Mouse (Mus musculus): ENCODE measurements around the gene Ifitm10. TPM values are rescaled to one million over a fixed set of nuclear protein-coding genes. Genes with fewer than 3 reads are reported as not detected.
A peak's percentile ranks its signal among the peaks of the same experiment; 100 is the strongest.

Gene Ifitm10
- polyA plus RNA-seq, 1 experiment: 10.8 TPM

DNA sequence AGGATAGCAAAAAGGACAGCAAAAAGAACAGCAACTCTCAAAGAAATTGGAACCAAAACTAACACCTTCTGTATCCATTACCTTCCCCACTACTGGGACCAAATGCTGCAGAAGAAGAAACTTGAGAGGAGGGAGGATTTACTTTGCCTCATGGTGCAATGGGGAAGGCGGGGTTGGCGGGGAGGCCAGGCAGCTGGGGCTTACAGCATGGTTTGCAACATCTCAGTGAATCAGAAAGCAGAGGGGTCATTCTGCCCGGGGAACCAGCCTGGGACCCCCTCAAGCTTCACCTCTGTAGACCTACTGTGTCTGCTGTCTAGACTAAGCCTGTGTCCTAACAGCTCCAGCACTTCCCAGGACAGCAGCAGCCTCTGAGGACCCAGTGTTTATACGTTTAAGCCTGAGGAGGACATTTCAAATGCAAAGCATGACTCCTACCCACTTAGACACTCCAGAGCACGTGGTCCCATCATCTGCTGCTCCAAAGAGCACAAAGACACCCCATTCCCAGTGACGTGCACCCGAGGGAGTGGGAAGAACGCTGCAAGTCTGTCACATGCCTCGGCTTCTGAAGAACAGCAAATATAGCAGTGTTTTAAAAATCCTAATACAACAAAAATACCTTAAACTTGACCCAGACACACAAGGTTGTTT lies 24.1 kb downstream of the Ifitm10 start:
- TF ChIP-seq POLR2A (IDR thresholded peaks at IDR 0.05; ENCODE audit: control insufficient read depth, extremely low read depth, insufficient read depth, low read length, poor library complexity) (no peak), CTCF (IDR thresholded peaks at IDR 0.05; ENCODE audit: borderline replicate concordance, control insufficient read depth, extremely low read depth, insufficient read depth, low read length, poor library complexity) (no peak)
- Histone ChIP-seq H3K27me3 (ENCODE audit: control insufficient read depth, insufficient read depth, low read length) (no peaks in the 10 kb centered on the region), H3K4me1 (replicated peaks; ENCODE audit: control insufficient read depth, insufficient read depth, low read length) (peaks cover 37% of the 10 kb centered on the region), H3K36me3 (ENCODE audit: control insufficient read depth, insufficient read depth, low read length) (no peaks in the 10 kb centered on the region), H3K4me3 (ENCODE audit: control insufficient read depth, insufficient read depth, low read length) (no peak overlapping the region), H3K27ac (ENCODE audit: control insufficient read depth, insufficient read depth, low read length) (no peak overlapping the region)
- no peak for DNase-seq
- 84% methylated on average over 9 of the region's 9 CpGs for WGBS

DNA sequence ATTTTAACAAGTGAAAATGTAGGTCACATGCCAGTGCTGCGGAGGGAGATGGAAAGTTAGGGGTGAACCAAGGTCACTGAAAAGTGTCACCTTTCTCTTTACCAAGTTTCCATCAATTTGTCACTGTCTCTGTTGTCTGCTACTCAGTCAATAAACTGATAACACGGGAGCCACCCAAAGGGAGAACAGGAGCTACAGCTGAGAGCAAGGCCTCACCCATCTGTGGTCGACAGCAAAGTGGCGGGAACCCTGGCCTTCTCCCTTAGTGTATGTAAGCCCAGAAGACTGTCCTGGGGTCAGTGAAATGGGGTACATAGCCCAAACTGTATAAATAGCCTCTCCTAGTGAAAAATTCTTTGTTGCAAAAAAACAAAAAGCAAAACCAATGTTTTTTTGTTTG lies 26.0 kb downstream of the Ifitm10 start:
- no peak for TF ChIP-seq POLR2A (IDR thresholded peaks at IDR 0.05; ENCODE audit: control insufficient read depth, extremely low read depth, insufficient read depth, low read length, poor library complexity)
- no peak for TF ChIP-seq CTCF (IDR thresholded peaks at IDR 0.05; ENCODE audit: borderline replicate concordance, control insufficient read depth, extremely low read depth, insufficient read depth, low read length, poor library complexity)
- WGBS: 84% methylated on average over 4 of the region's 4 CpGs
- H3K27ac ChIP-seq (ENCODE audit: control insufficient read depth, insufficient read depth, low read length): no peak overlapping the region
- no peak overlapping the region for H3K4me3 ChIP-seq (ENCODE audit: control insufficient read depth, insufficient read depth, low read length)
- peaks cover 29% of the 10 kb centered on the region for H3K4me1 ChIP-seq (replicated peaks; ENCODE audit: control insufficient read depth, insufficient read depth, low read length)
- DNase-seq: no peak
- H3K36me3 ChIP-seq (ENCODE audit: control insufficient read depth, insufficient read depth, low read length): no peaks in the 10 kb centered on the region
- H3K27me3 ChIP-seq (ENCODE audit: control insufficient read depth, insufficient read depth, low read length): no peaks in the 10 kb centered on the region

GRCm38 (mm10) chr7:142342247-142342640 lies 31.3 kb downstream of the Ifitm10 start:
- WGBS: 62% methylated on average over 3 of the region's 3 CpGs
- Histone ChIP-seq H3K36me3 (ENCODE audit: control insufficient read depth, insufficient read depth, low read length) (no peaks in the 10 kb centered on the region), H3K27me3 (ENCODE audit: control insufficient read depth, insufficient read depth, low read length) (no peaks in the 10 kb centered on the region), H3K27ac (ENCODE audit: control insufficient read depth, insufficient read depth, low read length) (peak overlapping the region; percentile 96), H3K4me3 (ENCODE audit: control insufficient read depth, insufficient read depth, low read length) (no peak overlapping the region), H3K4me1 (replicated peaks; ENCODE audit: control insufficient read depth, insufficient read depth, low read length) (peaks cover 33% of the 10 kb centered on the region)
- DNase-seq: no peak
- TF ChIP-seq CTCF (IDR thresholded peaks at IDR 0.05; ENCODE audit: borderline replicate concordance, control insufficient read depth, extremely low read depth, insufficient read depth, low read length, poor library complexity): no peak
- TF ChIP-seq POLR2A (IDR thresholded peaks at IDR 0.05; ENCODE audit: control insufficient read depth, extremely low read depth, insufficient read depth, low read length, poor library complexity): no peak

DNA sequence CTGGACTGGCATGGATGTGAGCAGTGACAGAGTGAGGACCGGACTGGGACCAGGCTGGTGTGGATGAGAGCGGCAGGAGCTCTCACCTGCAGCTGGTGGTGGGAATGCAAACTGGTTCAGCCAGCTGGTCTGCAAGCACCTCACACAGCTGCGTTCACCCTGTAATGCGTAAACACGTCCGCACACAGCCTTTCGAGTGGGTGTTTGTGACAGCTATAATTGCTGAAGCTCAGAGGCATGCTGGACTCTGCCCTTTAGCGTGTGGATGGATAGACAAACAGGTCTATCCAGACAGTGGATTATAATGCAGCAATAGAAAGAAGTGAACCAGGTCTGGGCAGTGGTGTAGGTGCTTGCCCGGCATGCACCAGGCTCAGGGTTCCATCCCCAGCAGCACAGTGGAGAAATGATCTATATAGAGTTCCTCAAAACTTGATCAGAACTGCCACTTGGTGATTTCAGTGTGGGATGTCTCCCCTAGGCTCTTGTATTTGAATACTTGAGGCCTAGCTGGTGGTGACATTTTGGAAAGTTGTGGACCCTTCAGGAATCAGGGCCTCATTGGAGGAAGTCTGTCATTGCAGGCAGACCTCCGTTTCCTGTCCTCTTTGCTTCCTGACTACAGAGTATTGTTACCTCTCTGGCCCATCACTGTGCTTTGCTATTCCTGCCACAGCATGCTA lies 31.8 kb downstream of the Ifitm10 start:
- H3K4me1 ChIP-seq (replicated peaks; ENCODE audit: control insufficient read depth, insufficient read depth, low read length): peaks cover 37% of the 10 kb centered on the region
- 48% methylated on average over 10 of the region's 10 CpGs for WGBS
- H3K27me3 ChIP-seq (ENCODE audit: control insufficient read depth, insufficient read depth, low read length): no peaks in the 10 kb centered on the region
- peak overlapping the region; percentile 96 for H3K27ac ChIP-seq (ENCODE audit: control insufficient read depth, insufficient read depth, low read length)
- DNase-seq: peak; percentile 61
- no peaks in the 10 kb centered on the region for H3K36me3 ChIP-seq (ENCODE audit: control insufficient read depth, insufficient read depth, low read length)
- H3K4me3 ChIP-seq (ENCODE audit: control insufficient read depth, insufficient read depth, low read length): no peak overlapping the region
- TF ChIP-seq CTCF (IDR thresholded peaks at IDR 0.05; ENCODE audit: borderline replicate concordance, control insufficient read depth, extremely low read depth, insufficient read depth, low read length, poor library complexity) (no peak), POLR2A (IDR thresholded peaks at IDR 0.05; ENCODE audit: control insufficient read depth, extremely low read depth, insufficient read depth, low read length, poor library complexity) (no peak)

- DNase-seq: peak; percentile 65
- Histone ChIP-seq H3K4me3 (ENCODE audit: control insufficient read depth, insufficient read depth, low read length) (no peak overlapping the region), H3K36me3 (ENCODE audit: control insufficient read depth, insufficient read depth, low read length) (no peaks in the 10 kb centered on the region), H3K4me1 (replicated peaks; ENCODE audit: control insufficient read depth, insufficient read depth, low read length) (peaks cover 35% of the 10 kb centered on the region), H3K27me3 (ENCODE audit: control insufficient read depth, insufficient read depth, low read length) (no peaks in the 10 kb centered on the region), H3K27ac (ENCODE audit: control insufficient read depth, insufficient read depth, low read length) (peak overlapping the region; percentile 96)
- TF ChIP-seq CTCF (IDR thresholded peaks at IDR 0.05; ENCODE audit: borderline replicate concordance, control insufficient read depth, extremely low read depth, insufficient read depth, low read length, poor library complexity) (peak; percentile 72; the same call in 1 of the 2 replicates), POLR2A (IDR thresholded peaks at IDR 0.05; ENCODE audit: control insufficient read depth, extremely low read depth, insufficient read depth, low read length, poor library complexity) (no peak)
- 32% methylated on average over 10 of the region's 10 CpGs for WGBS
These were observed 33.1 kb downstream of the Ifitm10 start for GRCm38 (mm10) chr7:142340269-142340970.

DNA sequence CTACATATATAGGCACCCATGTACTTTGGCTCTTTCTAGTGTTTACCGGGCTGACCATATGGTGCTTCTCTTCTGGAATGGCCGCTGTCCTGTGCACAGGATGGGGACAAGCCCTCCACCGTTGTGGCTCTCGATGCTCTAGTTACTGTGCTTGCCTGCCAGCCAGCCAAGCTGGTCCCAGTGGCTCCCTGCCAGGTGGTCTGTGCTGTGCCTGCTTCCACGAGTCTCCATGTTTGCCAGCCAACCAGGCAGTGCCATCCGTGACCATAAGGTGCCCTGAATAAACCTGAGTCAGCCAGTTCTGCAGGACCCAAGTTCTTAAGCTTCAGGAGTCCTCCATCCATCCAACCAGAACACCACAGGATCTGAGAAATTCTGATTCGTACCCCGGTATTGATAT lies 38.4 kb downstream of the Ifitm10 start:
- DNase-seq: no peak
- 96% methylated on average over 8 of the region's 8 CpGs for WGBS
- TF ChIP-seq CTCF (IDR thresholded peaks at IDR 0.05; ENCODE audit: borderline replicate concordance, control insufficient read depth, extremely low read depth, insufficient read depth, low read length, poor library complexity) (no peak), POLR2A (IDR thresholded peaks at IDR 0.05; ENCODE audit: control insufficient read depth, extremely low read depth, insufficient read depth, low read length, poor library complexity) (no peak)
- Histone ChIP-seq H3K27ac (ENCODE audit: control insufficient read depth, insufficient read depth, low read length) (no peak overlapping the region), H3K27me3 (ENCODE audit: control insufficient read depth, insufficient read depth, low read length) (no peaks in the 10 kb centered on the region), H3K36me3 (ENCODE audit: control insufficient read depth, insufficient read depth, low read length) (no peaks in the 10 kb centered on the region), H3K4me1 (replicated peaks; ENCODE audit: control insufficient read depth, insufficient read depth, low read length) (peaks cover 24% of the 10 kb centered on the region), H3K4me3 (ENCODE audit: control insufficient read depth, insufficient read depth, low read length) (no peak overlapping the region)
